Mouse (Mus musculus) heart, embryonic 11.5 days (tissue): ENCODE results near the gene Foxs1. TPM values are rescaled to one million over a fixed set of nuclear protein-coding genes. Genes with fewer than 3 reads are reported as not detected.

Experiments used
- ATAC-seq: fragments of 200-750 bp; cut with Nextera tagmentation; replicated peaks from 2 replicates; pipeline ENCODE4 v1.8.0; 2017; ENCODE audit warnings: moderate library complexity; ENCODE audit not compliant: insufficient number of reproducible peaks, low FRiP score, low TSS enrichment
- H3K27ac ChIP-seq: fragments of 300-500 bp; sonication (generic); 2 replicates; pipeline ENCODE4 v1.5.1; 2014; ENCODE audit warnings: mild to moderate bottlenecking, low read depth, low read length
- H3K27me3 ChIP-seq: fragments of 300-500 bp; sonication (generic); 2 replicates; pipeline ENCODE4 v1.6.1; 2014; ENCODE audit warnings: mild to moderate bottlenecking, low read length, mixed read lengths; ENCODE audit not compliant: control insufficient read depth, insufficient read depth
- H3K36me3 ChIP-seq: fragments of 300-500 bp; sonication (generic); 2 replicates; pipeline ENCODE4 v1.6.1; 2014; ENCODE audit warnings: mild to moderate bottlenecking, low read length, moderate library complexity, mixed read lengths; ENCODE audit not compliant: control insufficient read depth, insufficient read depth
- H3K4me1 ChIP-seq: fragments of 300-500 bp; sonication (generic); 2 replicates; pipeline ENCODE4 v1.6.1; 2014; ENCODE audit warnings: low read length; ENCODE audit not compliant: control insufficient read depth, insufficient read depth
- H3K4me2 ChIP-seq: fragments of 300-500 bp; sonication (generic); 2 replicates; pipeline ENCODE4 v1.6.1; 2014; ENCODE audit warnings: mild to moderate bottlenecking, moderate library complexity
- H3K4me3 ChIP-seq: fragments of 300-500 bp; sonication (generic); 2 replicates; pipeline ENCODE4 v1.5.1; 2014; ENCODE audit warnings: low read depth, low read length
- H3K9ac ChIP-seq: fragments of 300-500 bp; sonication (generic); 2 replicates; pipeline ENCODE4 v1.6.1; 2014; ENCODE audit warnings: mild to moderate bottlenecking, low read depth, low read length, moderate library complexity
- H3K9me3 ChIP-seq: fragments of 300-500 bp; sonication (generic); replicated peaks from 2 replicates; pipeline ENCODE4 v1.6.1; 2016; ENCODE audit warnings: low read length; ENCODE audit not compliant: control insufficient read depth
- WGBS: fragments of 180-500 bp; shearing (Covaris S2); extraction: QIAGEN DNeasy Blood & Tissue Kit; methylation state at CpG from one replicate; pipeline ENCODE4 v1.1.7; 2014; ENCODE audit not compliant: insufficient replicate concordance; 5-methylcytosine and 5-hydroxymethylcytosine counted together
- polyA plus RNA-seq: library from polyadenylated mRNA; unstranded; fragments of >200 nt; fragmentation: Nextera tagmentation; extraction: Ambion mirVana; gene quantifications from 2 replicates; pipeline ENCODE4 v1.2.1, GENCODE M21; 2014

Gene Foxs1
- polyA plus RNA-seq, 1 experiment from 2014 or later: 0.52 TPM

- Histone ChIP-seq H3K27me3 (0 out of 2 replicates have a peak, but pooled peaks cover 5% of the 10 kb centered on the region), H3K4me3 (no peak overlapping the region), H3K36me3 (no peaks in the 10 kb centered on the region), H3K4me2 (no peak overlapping the region), H3K27ac (peak overlapping the region; percentile 75), H3K9ac (0 out of 2 replicates have a peak overlapping the region, but pooled peaks have one; percentile 16), H3K9me3 (no peaks in the 10 kb centered on the region), H3K4me1 (peaks cover 22% of the 10 kb centered on the region)
- ATAC-seq: peak; percentile 37
- WGBS: 38% methylated on average over 11 of the region's 11 CpGs
These were observed 7.7 kb downstream of the Foxs1 start for GRCm38 (mm10) chr2:152925189-152925872.

DNA sequence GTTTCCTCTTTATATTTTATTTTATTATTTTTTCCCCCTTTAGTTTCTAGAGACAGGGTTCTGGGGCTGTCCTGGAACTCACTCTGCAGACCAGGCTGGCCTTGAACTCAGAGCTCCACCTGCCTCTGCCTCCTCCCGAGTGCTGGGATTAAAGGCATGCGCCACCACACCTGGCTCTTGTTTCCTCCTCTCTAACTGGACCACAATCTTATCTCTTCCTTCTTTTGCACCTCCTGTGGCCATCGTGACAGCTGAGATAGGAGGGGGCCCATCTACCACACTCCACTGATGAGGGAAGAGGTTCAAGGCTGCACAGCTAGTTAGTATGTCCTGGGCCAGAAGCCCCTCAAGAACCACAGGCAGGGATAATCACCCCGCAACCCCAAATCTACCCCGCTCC is 8.5 kb downstream of the Foxs1 start:
- Histone ChIP-seq H3K27me3 (peaks cover 7% of the 10 kb centered on the region; the same call in 1 of the 2 replicates), H3K36me3 (no peaks in the 10 kb centered on the region), H3K4me2 (no peak overlapping the region), H3K4me3 (no peak overlapping the region), H3K27ac (no peak overlapping the region), H3K9ac (no peak overlapping the region), H3K4me1 (peaks cover 22% of the 10 kb centered on the region), H3K9me3 (no peaks in the 10 kb centered on the region)
- no peak for ATAC-seq
- 54% methylated on average over 5 of the region's 5 CpGs for WGBS

DNA sequence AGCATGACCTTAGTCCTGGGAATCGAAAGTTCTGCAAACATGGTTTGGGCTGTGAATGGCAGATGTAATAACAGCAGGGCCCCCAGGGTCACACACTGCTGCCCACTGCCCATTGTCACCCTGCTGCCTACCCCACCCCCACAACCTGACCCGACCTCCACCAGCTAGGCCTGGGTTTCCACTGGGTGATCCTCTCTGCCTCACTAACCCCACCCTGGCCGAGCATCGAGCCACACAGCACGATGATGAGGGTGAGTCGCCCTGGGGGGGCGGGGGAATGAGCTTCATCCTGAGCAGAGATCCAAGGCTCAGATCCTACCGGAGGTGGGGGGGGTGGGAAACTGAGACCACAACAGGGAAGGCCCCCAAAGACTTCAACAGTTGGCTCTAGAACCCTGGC is 8.9 kb downstream of the Foxs1 start:
- ATAC-seq: no peak
- Histone ChIP-seq H3K36me3 (no peaks in the 10 kb centered on the region), H3K4me1 (peaks cover 22% of the 10 kb centered on the region), H3K9ac (no peak overlapping the region), H3K27me3 (peaks cover 7% of the 10 kb centered on the region; the same call in 1 of the 2 replicates), H3K4me3 (no peak overlapping the region), H3K27ac (no peak overlapping the region), H3K9me3 (no peaks in the 10 kb centered on the region), H3K4me2 (no peak overlapping the region)
- 62% methylated on average over 8 of the region's 8 CpGs for WGBS

GRCm38 (mm10) chr2:152923621-152924020 is 9.4 kb downstream of the Foxs1 start:
- peaks cover 26% of the 10 kb centered on the region for H3K4me1 ChIP-seq
- no peak for ATAC-seq
- no peak overlapping the region for H3K27ac ChIP-seq
- no peaks in the 10 kb centered on the region for H3K36me3 ChIP-seq
- H3K4me2 ChIP-seq: no peak overlapping the region
- H3K4me3 ChIP-seq: no peak overlapping the region
- H3K9me3 ChIP-seq: no peaks in the 10 kb centered on the region
- H3K9ac ChIP-seq: no peak overlapping the region
- 78% methylated on average over 3 of the region's 3 CpGs for WGBS
- H3K27me3 ChIP-seq: peaks cover 10% of the 10 kb centered on the region; the same call in 1 of the 2 replicates

DNA sequence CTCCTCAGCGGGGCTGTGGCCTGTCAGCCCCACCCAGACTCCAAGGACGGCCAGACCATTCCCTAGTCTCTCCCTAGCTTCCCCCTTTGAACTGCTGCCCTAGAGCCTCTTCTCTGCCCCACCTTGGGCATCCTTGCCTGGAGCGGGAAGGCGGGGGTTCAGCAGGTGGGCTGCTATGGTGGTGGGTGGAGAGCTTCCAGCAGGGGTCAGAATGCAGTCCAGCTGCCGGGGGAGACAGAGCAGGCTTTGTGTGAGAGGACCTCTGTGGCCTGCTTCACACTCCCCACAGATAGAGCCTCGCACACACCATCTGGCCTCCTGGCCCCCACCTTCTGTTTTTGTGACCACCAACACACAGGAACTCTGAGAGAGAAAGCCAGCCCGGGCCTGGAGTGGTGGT is 10.6 kb downstream of the Foxs1 start:
- WGBS: 23% methylated on average over 7 of the region's 7 CpGs
- Histone ChIP-seq H3K4me1 (peaks cover 26% of the 10 kb centered on the region), H3K36me3 (no peaks in the 10 kb centered on the region), H3K27me3 (peaks cover 10% of the 10 kb centered on the region; the same call in 1 of the 2 replicates), H3K9me3 (no peaks in the 10 kb centered on the region), H3K27ac (no peak overlapping the region), H3K4me2 (no peak overlapping the region; the same call in 1 of the 2 replicates), H3K9ac (0 out of 2 replicates have a peak overlapping the region, but pooled peaks have one; percentile 28), H3K4me3 (no peak overlapping the region)
- no peak for ATAC-seq

DNA sequence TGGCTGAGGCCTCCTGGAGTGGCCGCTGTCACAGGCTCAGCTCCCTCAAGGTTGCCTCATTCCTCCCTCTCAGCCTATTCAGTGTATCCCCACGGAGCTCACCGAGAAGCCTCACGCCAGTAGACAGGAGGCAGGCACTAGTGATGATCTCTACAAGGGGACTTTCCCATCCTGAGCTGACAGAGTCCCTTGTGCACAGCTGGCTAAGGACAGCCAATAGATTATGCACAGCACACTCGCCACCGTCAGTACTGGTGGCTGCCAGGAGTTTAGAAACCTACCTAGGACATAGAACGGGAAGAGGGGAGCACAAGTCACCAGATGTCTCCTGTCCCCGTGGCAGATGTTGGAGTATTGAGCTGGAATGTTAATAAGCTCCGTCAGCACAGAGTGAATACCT is 15.3 kb downstream of the Foxs1 start:
- H3K9ac ChIP-seq: no peak overlapping the region
- ATAC-seq: no peak
- H3K27ac ChIP-seq: no peak overlapping the region
- no peak overlapping the region for H3K4me3 ChIP-seq
- H3K4me2 ChIP-seq: no peak overlapping the region
- no peaks in the 10 kb centered on the region for H3K9me3 ChIP-seq
- H3K36me3 ChIP-seq: no peaks in the 10 kb centered on the region
- 39% methylated on average over 9 of the region's 9 CpGs for WGBS
- H3K27me3 ChIP-seq: peaks cover 23% of the 10 kb centered on the region
- peaks cover 19% of the 10 kb centered on the region for H3K4me1 ChIP-seq

GRCm38 (mm10) chr2:152916111-152916510 is 16.9 kb downstream of the Foxs1 start:
- H3K27me3 ChIP-seq: peaks cover 39% of the 10 kb centered on the region
- WGBS: 48% methylated on average over 5 of the region's 5 CpGs
- peaks cover 12% of the 10 kb centered on the region for H3K4me1 ChIP-seq

GRCm38 (mm10) chr2:152915453-152915852 is 17.6 kb downstream of the Foxs1 start:
- peaks cover 45% of the 10 kb centered on the region for H3K27me3 ChIP-seq
- 61% methylated on average over 4 of the region's 4 CpGs for WGBS
- no peak overlapping the region for H3K27ac ChIP-seq
- ATAC-seq: no peak
- H3K36me3 ChIP-seq: no peaks in the 10 kb centered on the region
- H3K4me3 ChIP-seq: no peak overlapping the region
- H3K9me3 ChIP-seq: no peaks in the 10 kb centered on the region
- peaks cover 12% of the 10 kb centered on the region for H3K4me1 ChIP-seq
- H3K4me2 ChIP-seq: no peak overlapping the region
- H3K9ac ChIP-seq: no peak overlapping the region

More at GRCm38 (mm10) chr2:152916111-152916510, 16.9 kb downstream of the Foxs1 start:
- ATAC-seq: no peak
- H3K9me3 ChIP-seq: no peaks in the 10 kb centered on the region
- H3K27ac ChIP-seq: no peak overlapping the region
- H3K4me3 ChIP-seq: no peak overlapping the region
- H3K9ac ChIP-seq: no peak overlapping the region
- no peak overlapping the region for H3K4me2 ChIP-seq
- no peaks in the 10 kb centered on the region for H3K36me3 ChIP-seq
